Mouse (Mus musculus) ES-E14 (cell line): ENCODE results near the gene Dnajc11. TPM values are rescaled to one million over a fixed set of nuclear protein-coding genes. Genes with fewer than 3 reads are reported as not detected.

Experiments
- DNase-seq: peaks from one replicate; pipeline ENCODE4 v3.0.0-alpha.2; 2013; ENCODE audit warnings: low read depth, low spot score
- H3K27ac ChIP-seq: 2 replicates; pipeline ENCODE4 v1.5.1; 2012; ENCODE audit warnings: low read depth, mild to moderate bottlenecking, low read length, moderate library complexity, mixed read lengths; ENCODE audit not compliant: poor library complexity, insufficient read depth, severe bottlenecking
- H3K36me3 ChIP-seq: 2 replicates; pipeline ENCODE4 v1.6.1; 2012; ENCODE audit warnings: mild to moderate bottlenecking, low read length, moderate library complexity, mixed read lengths; ENCODE audit not compliant: control insufficient read depth, poor library complexity, insufficient read depth, severe bottlenecking
- H3K4me1 ChIP-seq, 2 experiments: fragments of 150-350 bp in 1 of 2; sonication (generic) in 1 of 2; 2 replicates each; pipeline ENCODE4 v1.6.1; 2012; ENCODE audit warnings: low read length in 2 of 2, mild to moderate bottlenecking in 1 of 2, mixed read lengths in 1 of 2; ENCODE audit not compliant: control insufficient read depth in 2 of 2, insufficient read depth in 2 of 2, poor library complexity in 1 of 2
- H3K4me3 ChIP-seq, 2 experiments: fragments of 150-350 bp in 1 of 2; sonication (generic) in 1 of 2; 2 replicates each; pipeline ENCODE4 v1.5.1; 2012; ENCODE audit warnings: low read length in 2 of 2, low read depth in 1 of 2, mild to moderate bottlenecking in 1 of 2, mixed read lengths in 1 of 2; ENCODE audit not compliant: insufficient read depth in 1 of 2, poor library complexity in 1 of 2, severe bottlenecking in 1 of 2
- H3K9ac ChIP-seq: 2 replicates; pipeline ENCODE4 v1.6.1; 2012; ENCODE audit warnings: low read depth, mild to moderate bottlenecking, low read length, mixed read lengths; ENCODE audit not compliant: poor library complexity, insufficient read depth, severe bottlenecking
- H3K9me3 ChIP-seq: fragments of 150-350 bp; sonication (generic); 2 replicates; pipeline ENCODE4 v1.6.1; 2012; ENCODE audit warnings: low read depth, mild to moderate bottlenecking, low read length; ENCODE audit not compliant: control insufficient read depth, insufficient read depth
- CHD2 ChIP-seq: IDR thresholded peaks from 2 replicates; pipeline ENCODE4 v1.6.1; 2014; ENCODE audit warnings: mild to moderate bottlenecking, low read depth, low read length, inconsistent platforms
- HCFC1 ChIP-seq: IDR thresholded peaks from 2 replicates; pipeline ENCODE4 v1.6.1; 2012; ENCODE audit warnings: low read length, inconsistent platforms, borderline replicate concordance; ENCODE audit not compliant: insufficient read depth
- MAFK ChIP-seq: IDR thresholded peaks from 2 replicates; pipeline ENCODE4 v1.6.1; 2014; ENCODE audit warnings: mild to moderate bottlenecking, low read depth, low read length, inconsistent platforms; ENCODE audit not compliant: insufficient read depth
- ZC3H11A ChIP-seq: IDR thresholded peaks from 2 replicates; pipeline ENCODE4 v1.6.1; 2012; ENCODE audit warnings: low read depth, mild to moderate bottlenecking, inconsistent platforms, low read length, borderline replicate concordance
- ZNF384 ChIP-seq: IDR thresholded peaks from 2 replicates; pipeline ENCODE4 v1.6.1; 2012; ENCODE audit warnings: low read depth, low read length, inconsistent platforms
- in situ Hi-C, 2 experiments: fragments of 600-800 bp; cut with MboI; formaldehyde crosslinking; loops; one replicate each; pipeline ENCODE4 v1.15.1; 2025; ENCODE audit warnings: low sequenced_read_pairs in 2 of 2, inconsistent platforms in 1 of 2; ENCODE audit not compliant: unreplicated experiment in 2 of 2
- total RNA-seq: library from RNA; depleted of rRNA; stranded (reverse); fragments of 300-350 nt; gene quantifications from 2 replicates; pipeline ENCODE4 v1.2.3, GENCODE M21; 2012

The Dnajc11 gene
- total RNA-seq, 1 experiment: 98.2 TPM

GRCm38 (mm10) chr4:151907577-151908343 lies 25.7 kb upstream of the Dnajc11 start:
- Histone ChIP-seq H3K36me3 (no peaks in the 10 kb centered on the region), H3K4me3 (no peak overlapping the region), H3K9ac (no peak overlapping the region), H3K27ac (no peak overlapping the region), H3K4me1 (peaks cover 4 to 19% of the 10 kb centered on the region in 2 experiments; a peak in 2 of 4 replicates), H3K9me3 (no peaks in the 10 kb centered on the region)
- TF ChIP-seq MAFK (no peak), ZNF384 (no peak), HCFC1 (no peak), ZC3H11A (no peak), CHD2 (no peak)
- DNase-seq: no peak
- in situ Hi-C loops: no loop called here

GRCm38 (mm10) chr4:151908809-151909208 lies 24.7 kb upstream of the Dnajc11 start:
- H3K9me3 ChIP-seq: no peaks in the 10 kb centered on the region
- H3K36me3 ChIP-seq: no peaks in the 10 kb centered on the region
- no peak for DNase-seq
- in situ Hi-C loops: no loop called here
- H3K4me1 ChIP-seq: peaks cover 2 to 16% of the 10 kb centered on the region in 2 experiments; a peak in 2 of 4 replicates
- TF ChIP-seq MAFK: no peak
- no peak for TF ChIP-seq ZNF384
- no peak for TF ChIP-seq CHD2
- no peak for TF ChIP-seq ZC3H11A
- TF ChIP-seq HCFC1: no peak
- no peak overlapping the region for H3K9ac ChIP-seq
- no peak overlapping the region for H3K4me3 ChIP-seq
- H3K27ac ChIP-seq: no peak overlapping the region

- no peak overlapping the region for H3K27ac ChIP-seq
- DNase-seq: no peak
- no peak overlapping the region for H3K9ac ChIP-seq
- H3K4me1 ChIP-seq: peaks cover 0 to 6% of the 10 kb centered on the region in 2 experiments; a peak in 1 of 4 replicates
- H3K36me3 ChIP-seq: no peaks in the 10 kb centered on the region
- TF ChIP-seq CHD2 (no peak), HCFC1 (no peak), ZNF384 (no peak), ZC3H11A (no peak), MAFK (no peak)
- H3K9me3 ChIP-seq: no peaks in the 10 kb centered on the region
- in situ Hi-C loops: no loop called here
- H3K4me3 ChIP-seq: no peak overlapping the region
Observed at GRCm38 (mm10) chr4:151916271-151916670, 17.2 kb upstream of the Dnajc11 start.

- 0 out of 2 replicates have a peak overlapping the region, but pooled peaks have one; percentile 14 for H3K9ac ChIP-seq
- H3K4me3 ChIP-seq: peak overlapping the region; percentile 10 to 32; a peak in 1 of 4 replicates
- H3K36me3 ChIP-seq: no peaks in the 10 kb centered on the region
- DNase-seq: no peak
- no peak overlapping the region for H3K27ac ChIP-seq
- TF ChIP-seq HCFC1 (no peak), MAFK (no peak), ZNF384 (no peak), ZC3H11A (no peak), CHD2 (no peak)
- H3K9me3 ChIP-seq: no peaks in the 10 kb centered on the region
- H3K4me1 ChIP-seq: peaks cover 0 to 6% of the 10 kb centered on the region in 2 experiments; a peak in 1 of 4 replicates
- in situ Hi-C loops: no loop called here
Observed at GRCm38 (mm10) chr4:151919135-151919840, 14.2 kb upstream of the Dnajc11 start.
